Mouse (Mus musculus) MEL (cell line): Measurements from ENCODE around the gene B4galt1.
A peak's percentile ranks its signal among the peaks of the same experiment; 100 is the strongest.

ENCODE experiments used
- BHLHE40 ChIP-seq: IDR thresholded peaks from 2 replicates; pipeline ENCODE4 v1.6.1; 2012; ENCODE audit warnings: low read depth, mild to moderate bottlenecking, inconsistent platforms, low read length, improper control_type of control experiment, borderline replicate concordance
- CTCF ChIP-seq, 3 experiments: IDR thresholded peaks in 2 of 3; conservative IDR thresholded peaks in 1 of 3; 2 replicates each; pipeline ENCODE4 v1.5.1; 2011 to 2012; ENCODE audit warnings: low read length in 3 of 3, low read depth in 2 of 3, mild to moderate bottlenecking in 2 of 3, improper control_type of control experiment in 1 of 3, inconsistent platforms in 1 of 3, mixed read lengths in 1 of 3, moderate library complexity in 1 of 3; ENCODE audit not compliant: control insufficient read depth in 1 of 3, insufficient read depth in 1 of 3, poor library complexity in 1 of 3, severe bottlenecking in 1 of 3
- EP300 ChIP-seq, 2 experiments: IDR thresholded peaks; 2 replicates each; pipeline ENCODE4 v1.6.1; 2011; ENCODE audit warnings: improper control_type of control experiment in 2 of 2, low read length in 2 of 2, low read depth in 1 of 2, mild to moderate bottlenecking in 1 of 2
- GATA1 ChIP-seq: IDR thresholded peaks from 2 replicates; pipeline ENCODE4 v1.6.1; 2011; ENCODE audit warnings: low read depth, low read length, improper control_type of control experiment
- MAX ChIP-seq: IDR thresholded peaks from 2 replicates; pipeline ENCODE4 v1.6.1; 2011; ENCODE audit warnings: low read length, improper control_type of control experiment
- MAZ ChIP-seq: IDR thresholded peaks from 2 replicates; pipeline ENCODE4 v1.6.1; 2012; ENCODE audit warnings: low read depth, mild to moderate bottlenecking, inconsistent platforms, low read length, improper control_type of control experiment
- MYC ChIP-seq: IDR thresholded peaks from 2 replicates; pipeline ENCODE4 v1.6.1; 2011; ENCODE audit warnings: low read depth, mild to moderate bottlenecking, low read length, improper control_type of control experiment, moderate library complexity
- NELFE ChIP-seq: IDR thresholded peaks from 2 replicates; pipeline ENCODE4 v1.6.1; 2011; ENCODE audit warnings: low read depth, low read length, improper control_type of control experiment
- POLR2A ChIP-seq, 2 experiments: IDR thresholded peaks; 2 replicates each; pipeline ENCODE4 v1.6.1; 2011 to 2012; ENCODE audit warnings: low read length in 2 of 2, mild to moderate bottlenecking in 2 of 2, control low read depth in 1 of 2, improper control_type of control experiment in 1 of 2, low read depth in 1 of 2, moderate library complexity in 1 of 2; ENCODE audit not compliant: control insufficient read depth in 1 of 2, insufficient read depth in 1 of 2, poor library complexity in 1 of 2
- ZMIZ1 ChIP-seq: IDR thresholded peaks from 2 replicates; pipeline ENCODE4 v1.6.1; 2012; ENCODE audit warnings: low read depth, mild to moderate bottlenecking, inconsistent platforms, low read length, improper control_type of control experiment, moderate library complexity
- ZNF384 ChIP-seq: IDR thresholded peaks from 2 replicates; pipeline ENCODE4 v1.6.1; 2012; ENCODE audit warnings: low read depth, mild to moderate bottlenecking, inconsistent platforms, low read length, improper control_type of control experiment

DNA sequence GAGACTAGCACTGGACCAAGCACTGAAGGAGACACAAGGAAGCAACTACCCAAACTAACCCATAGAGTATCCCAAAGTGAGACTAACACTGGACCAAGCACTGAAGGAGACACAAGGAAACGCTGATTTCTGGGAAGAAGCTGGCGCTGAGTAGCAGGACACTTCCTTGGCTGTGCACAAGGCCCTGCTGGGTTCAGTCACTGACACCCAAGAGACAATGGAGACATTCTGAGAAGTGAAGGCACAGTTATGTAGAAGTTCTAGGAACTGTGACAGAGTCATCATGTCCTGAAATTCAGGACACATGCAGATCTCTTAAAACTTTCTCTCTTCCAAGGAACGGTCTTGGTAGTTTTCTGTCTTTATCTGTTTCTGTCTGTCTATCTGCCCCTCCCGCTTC, 16.4 kb upstream of the B4galt1 start:
- TF ChIP-seq NELFE (no peak), GATA1 (0 out of 2 replicates have a peak, but pooled peaks have one; percentile 20), CTCF (IDR thresholded peaks at IDR 0.05 in 2 of 3, conservative IDR thresholded peaks at IDR 0.05 in 1 of 3; ENCODE audit: control insufficient read depth in 1 of 3, insufficient read depth in 1 of 3, low read depth in 2 of 3, low read length in 3 of 3, poor library complexity in 1 of 3, severe bottlenecking in 1 of 3) (no peak), EP300 (IDR thresholded peaks at IDR 0.05; ENCODE audit: low read depth in 1 of 2, low read length in 2 of 2) (peak in 1 of 2 experiments; percentile 33; a peak in 1 of 4 replicates), POLR2A (IDR thresholded peaks at IDR 0.05; ENCODE audit: control insufficient read depth in 1 of 2, insufficient read depth in 1 of 2, low read depth in 1 of 2, low read length in 2 of 2, poor library complexity in 1 of 2) (no peak), MAZ (no peak), MYC (no peak), BHLHE40 (no peak), ZMIZ1 (no peak), ZNF384 (no peak), MAX (no peak)
